Mouse (Mus musculus) ovary, postnatal 36 days (tissue): ENCODE results near the gene Dner.

ENCODE experiments used
- DNase-seq: peaks from one replicate; pipeline ENCODE4 v3.0.0; 2022; ENCODE audit warnings: low spot score, mixed read lengths

The Dner gene

DNA sequence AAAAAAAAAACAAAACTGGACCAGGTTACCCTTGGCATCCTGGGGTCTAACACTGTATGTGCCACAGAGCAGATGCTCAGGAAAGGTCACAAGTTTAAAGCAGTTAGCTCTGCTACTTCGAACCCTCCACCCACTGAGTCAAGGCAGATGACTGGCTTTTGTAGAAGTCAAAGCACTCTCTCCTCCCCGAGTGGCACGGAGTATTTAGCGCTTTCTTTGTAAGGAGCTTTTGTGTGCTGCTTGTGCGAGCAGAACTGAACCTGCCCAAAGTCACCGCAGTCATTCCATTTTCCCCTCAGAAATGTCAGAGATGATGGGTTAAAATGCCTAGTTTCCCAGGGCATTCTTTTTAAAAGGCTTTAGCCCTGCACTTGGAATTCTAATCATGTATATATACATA, 59.1 kb downstream of the Dner start:
- no peak for DNase-seq

- no peak for DNase-seq
These were observed 67.8 kb downstream of the Dner start for GRCm38 (mm10) chr1:84628244-84628643.

DNA sequence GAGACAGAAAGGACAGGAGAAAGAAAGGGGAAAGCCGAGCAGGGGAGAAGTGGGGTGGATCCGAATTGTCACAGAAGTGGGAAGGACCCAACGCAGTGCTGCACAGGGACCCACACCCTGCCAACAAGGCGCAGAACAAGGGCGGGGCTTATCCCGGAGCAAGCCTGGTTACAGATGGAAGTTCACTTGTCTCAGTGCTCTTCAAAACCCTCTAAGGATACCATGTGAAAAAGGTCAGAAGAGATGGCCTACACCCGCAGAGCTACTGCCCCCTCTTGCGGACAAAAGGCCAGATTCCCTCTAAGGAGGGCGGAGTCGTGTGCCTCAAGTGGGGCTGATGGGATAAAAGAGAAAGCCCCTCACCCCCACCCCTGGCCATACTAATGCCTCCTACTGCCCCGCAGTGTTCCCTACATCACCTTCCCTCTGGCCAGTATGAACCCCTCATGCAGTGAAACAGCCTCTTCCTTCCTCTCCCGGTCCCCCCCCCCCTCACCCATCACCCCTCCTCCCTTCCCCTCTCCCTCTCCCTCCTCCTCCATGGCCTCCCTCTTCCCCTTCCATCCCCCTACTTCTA, 73.0 kb downstream of the Dner start:
- DNase-seq: no peak

GRCm38 (mm10) chr1:84621308-84621707, 74.7 kb downstream of the Dner start:
- DNase-seq: peak; percentile 24

- no peak for DNase-seq
These were observed 76.8 kb downstream of the Dner start for GRCm38 (mm10) chr1:84619131-84619760.

DNA sequence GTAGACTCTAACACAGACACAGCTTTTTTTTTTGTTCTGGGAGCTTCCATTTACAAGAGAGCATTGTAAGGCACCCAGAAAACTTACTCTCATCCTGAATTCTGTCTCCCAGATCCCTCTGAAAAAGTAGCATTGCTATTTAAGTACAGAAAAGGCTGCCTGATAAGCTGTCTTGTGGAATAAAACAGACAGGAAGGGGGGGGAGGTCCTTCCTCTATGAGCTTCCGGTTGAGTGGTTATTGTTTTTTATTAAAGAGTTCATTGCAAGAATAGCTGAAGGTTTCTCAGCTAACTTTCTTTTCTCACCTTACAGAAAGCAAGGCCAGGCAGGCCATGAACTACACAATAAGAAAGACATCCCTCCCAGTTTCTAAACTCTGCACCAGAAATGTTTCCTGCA, 77.9 kb downstream of the Dner start:
- no peak for DNase-seq

GRCm38 (mm10) chr1:84616133-84616532, 79.9 kb downstream of the Dner start:
- DNase-seq: no peak

- DNase-seq: no peak
These were observed 81.4 kb downstream of the Dner start for GRCm38 (mm10) chr1:84614596-84614995.

DNA sequence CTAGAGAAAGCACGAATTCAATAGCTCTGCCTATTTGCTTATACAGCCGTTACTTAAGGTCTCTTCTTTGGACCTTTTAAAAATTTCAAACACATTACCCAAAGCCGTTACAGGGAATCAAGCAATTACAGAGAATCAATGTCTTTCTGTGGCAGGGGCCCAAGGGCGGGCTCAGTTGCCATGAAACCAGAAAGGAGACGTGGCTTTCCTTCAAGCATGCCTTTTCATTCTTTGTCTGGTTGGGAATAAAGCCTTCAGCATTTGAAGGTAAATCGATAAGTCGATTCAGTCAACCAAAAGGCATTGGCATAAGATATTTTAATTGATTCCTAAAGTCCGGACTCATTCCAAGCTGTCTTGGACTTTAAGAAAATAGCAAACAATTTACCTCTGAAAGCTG, 82.9 kb downstream of the Dner start:
- no peak for DNase-seq

- DNase-seq: no peak
These were observed 84.7 kb downstream of the Dner start for GRCm38 (mm10) chr1:84611331-84611730.

DNA sequence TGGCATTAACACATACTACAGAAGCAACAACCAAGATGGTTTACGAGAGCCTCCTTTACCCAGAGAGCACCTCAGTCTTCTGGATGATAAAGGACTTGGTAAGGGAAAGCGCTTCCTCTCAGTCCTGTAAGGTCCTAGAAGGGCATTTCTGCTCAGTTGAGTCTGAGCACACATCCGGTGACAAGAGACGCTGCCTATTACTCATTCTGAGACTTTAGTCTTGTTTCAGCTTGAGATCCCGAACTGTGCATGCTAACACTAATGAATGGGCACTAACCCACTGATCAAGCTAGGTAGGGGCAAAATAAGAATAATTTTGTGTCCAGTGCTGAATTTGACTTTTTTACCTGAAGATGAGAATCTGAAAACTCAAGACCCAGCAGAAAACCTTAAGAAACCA, 97.0 kb downstream of the Dner start:
- no peak for DNase-seq

DNA sequence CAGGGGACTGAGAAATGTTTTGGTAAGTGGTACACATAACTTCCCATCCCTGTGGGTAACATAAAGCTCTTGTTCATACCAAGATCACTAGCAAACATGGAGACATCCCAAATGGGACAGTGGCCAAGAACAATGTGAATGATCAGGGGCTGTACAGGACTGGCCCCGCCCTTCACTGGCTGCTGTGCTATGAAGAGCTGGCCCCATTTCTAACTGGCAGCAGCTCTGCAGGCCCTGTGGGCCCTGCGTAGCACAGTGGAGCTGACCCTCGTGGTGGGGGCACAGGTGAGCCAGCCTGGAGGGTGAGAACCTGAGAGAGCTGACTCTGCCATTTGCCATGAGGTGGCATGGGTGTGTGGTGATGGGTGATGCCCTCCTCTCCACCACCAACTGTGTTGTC, 100.0 kb downstream of the Dner start:
- DNase-seq: no peak

GRCm38 (mm10) chr1:84592394-84592793, 103.6 kb downstream of the Dner start:
- DNase-seq: no peak

- no peak for DNase-seq
These were observed 105.5 kb downstream of the Dner start for GRCm38 (mm10) chr1:84590534-84590933.

GRCm38 (mm10) chr1:84585434-84585833, 110.6 kb downstream of the Dner start:
- no peak for DNase-seq

GRCm38 (mm10) chr1:84581812-84582211, 114.2 kb downstream of the Dner start:
- DNase-seq: peak; percentile 60

- DNase-seq: no peak
These were observed 134.2 kb downstream of the Dner start for GRCm38 (mm10) chr1:84561841-84562240.

- no peak for DNase-seq
These were observed 134.6 kb downstream of the Dner start for GRCm38 (mm10) chr1:84561387-84561786.

DNA sequence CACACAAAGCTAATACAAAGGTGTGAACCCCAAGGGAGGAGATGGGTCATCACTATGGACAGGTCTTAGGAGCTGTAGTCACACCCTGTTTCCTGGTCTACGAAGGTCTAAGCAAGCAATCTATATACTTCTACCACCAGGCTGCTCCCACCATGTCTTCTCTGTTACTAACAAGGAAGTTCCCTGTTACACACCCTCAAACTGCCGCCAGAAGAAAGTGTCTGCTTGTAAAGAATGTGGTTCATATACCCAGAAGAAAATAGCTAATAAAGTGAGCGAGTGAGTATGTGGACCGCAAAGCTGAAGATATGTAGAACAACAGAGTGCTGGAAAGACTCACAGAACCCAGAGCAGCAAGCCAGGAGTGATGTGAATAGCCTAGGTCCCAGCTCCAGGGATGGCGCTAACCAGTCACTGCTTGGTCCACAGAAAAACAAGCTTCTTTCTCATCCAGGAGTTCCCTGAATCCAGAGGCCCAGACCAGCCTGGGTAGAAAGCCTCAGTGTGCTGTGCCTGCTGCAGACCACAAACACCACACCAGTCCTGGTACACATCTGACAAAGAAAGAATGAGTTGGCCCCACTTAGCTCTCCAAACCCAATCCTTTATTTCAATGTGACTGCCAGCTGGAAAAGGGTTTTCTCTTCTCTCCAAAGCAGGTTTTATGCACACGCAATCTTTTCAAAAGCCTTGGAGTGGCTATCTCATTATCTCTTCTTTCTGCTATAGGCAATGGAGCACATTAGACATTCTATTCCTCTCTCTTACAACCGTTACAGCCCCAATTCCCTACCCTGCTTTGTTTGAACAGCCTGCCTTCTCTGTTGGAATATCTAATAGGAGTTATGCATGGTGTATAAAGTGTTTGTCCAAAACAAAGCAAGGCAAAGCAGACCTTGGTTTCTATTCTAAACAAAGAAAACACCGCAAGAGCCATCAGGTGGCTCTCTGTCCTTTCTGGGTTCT, 139.2 kb downstream of the Dner start:
- DNase-seq: no peak

- DNase-seq: no peak
These were observed 144.0 kb downstream of the Dner start for GRCm38 (mm10) chr1:84552005-84552404.

DNA sequence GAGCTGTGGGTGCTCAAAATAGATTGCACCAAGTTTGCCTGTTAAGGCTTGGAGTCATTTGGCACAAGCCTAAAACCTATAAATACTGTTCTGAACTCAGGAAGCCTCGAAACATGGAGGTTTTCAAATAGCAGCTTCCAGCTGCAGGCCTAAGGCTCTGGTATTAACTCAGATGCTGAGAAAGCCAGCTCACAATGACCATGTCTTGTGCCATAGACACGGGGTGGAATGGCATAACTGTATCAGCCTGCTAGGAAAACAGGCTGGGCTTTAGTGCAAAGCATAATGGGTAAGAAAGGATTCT, 146.0 kb downstream of the Dner start:
- DNase-seq: no peak

DNA sequence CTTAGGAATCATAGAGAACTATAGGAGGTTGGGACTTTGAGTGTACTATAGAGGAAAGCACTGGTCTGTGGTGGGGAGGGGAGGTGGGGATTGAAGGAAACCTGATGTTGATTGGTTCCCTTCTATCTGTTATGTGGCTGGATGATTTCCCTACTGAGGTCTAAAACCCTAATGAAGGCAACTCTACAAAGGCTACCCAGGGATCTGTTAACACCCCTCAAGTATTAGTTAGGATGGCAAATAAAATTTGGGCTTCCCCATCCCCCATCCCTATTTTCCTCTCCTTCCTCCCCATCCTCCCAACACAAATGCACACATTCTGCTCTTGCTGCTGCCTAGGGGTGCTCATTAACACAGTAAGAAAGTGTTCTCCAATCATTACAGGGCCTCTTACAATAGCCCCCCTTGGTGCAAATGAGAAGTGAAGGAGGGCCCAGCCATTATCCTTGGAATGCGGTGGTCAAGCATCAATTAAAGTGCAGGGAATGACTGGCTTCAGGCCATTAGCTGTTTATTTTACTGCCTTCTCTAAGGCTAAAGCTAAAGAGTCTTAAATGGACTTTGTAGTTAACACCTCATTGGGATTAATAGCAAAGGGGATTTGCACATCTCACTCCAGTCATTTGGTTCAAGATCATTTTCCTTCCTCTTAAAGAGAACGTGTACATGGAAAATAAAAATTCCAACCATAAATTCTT, 146.5 kb downstream of the Dner start:
- DNase-seq: no peak

GRCm38 (mm10) chr1:84536069-84536468, 160.0 kb downstream of the Dner start:
- no peak for DNase-seq
